Mouse (Mus musculus) left cerebral cortex, adult 2 months (tissue): Measurements from ENCODE around the gene Gm5136. TPM values are rescaled to one million over a fixed set of nuclear protein-coding genes. Genes with fewer than 3 reads are reported as not detected.

ENCODE experiments used
- DNase-seq, 2 experiments: peaks; one replicate each; pipeline ENCODE4 v3.0.0; 2021 to 2022; ENCODE audit warnings: low spot score in 2 of 2, mixed read lengths in 1 of 2; ENCODE audit errors: extremely low spot score in 1 of 2
- H3K27ac ChIP-seq: fragments of 200-600 bp; 2 replicates; pipeline ENCODE4 v1.8.1; 2022
- H3K4me3 ChIP-seq: fragments of 200-600 bp; 2 replicates; pipeline ENCODE4 v1.8.1; 2022
- CTCF ChIP-seq: fragments of 200-600 bp; IDR thresholded peaks from 2 replicates; pipeline ENCODE4 v1.8.1; 2022; ENCODE audit warnings: antibody characterized with exemption, mild to moderate bottlenecking, moderate library complexity
- intact Hi-C: fragments of 180-260 bp; cut with DNase I; formaldehyde crosslinking; loops from one replicate; pipeline ENCODE4 v1.15.1; 2025
- long read RNA-seq, 2 experiments: library from polyadenylated mRNA; stranded (forward); transcript quantifications; one replicate each; pipeline ENCODE4 v2.0.0; 2021; ENCODE audit warnings: borderline mapping rate in 2 of 2
- total RNA-seq, 2 experiments: library from RNA; stranded (reverse); gene quantifications; 2 replicates each; pipeline ENCODE4 v1.2.3; 2021

The Gm5136 gene
- total RNA-seq = 1 to 10 TPM; 3.2 to 4.0 TPM
- long read RNA-seq, experiment 1 = 0 reads
- long read RNA-seq, experiment 2 = 0 reads

- no peak for DNase-seq
- TF ChIP-seq CTCF = no peak
- intact Hi-C loops = no loop called here
- no peak within 1 kb of the TSS for H3K4me3 ChIP-seq
- no peak within 1 kb of the TSS; the same call in 1 of the 2 replicates for H3K27ac ChIP-seq
Observed at GRCm38 (mm10) chr10:108699946-108700345, at the start of gene Gm5136. Gene Gm5136 (minus strand): TSS chr10:108700160.

GRCm38 (mm10) chr10:108743759-108744158, 43.8 kb upstream of the Gm5136 start:
- intact Hi-C loops = no loop called here
- DNase-seq = no peak
- H3K4me3 ChIP-seq = no peak overlapping the region
- TF ChIP-seq CTCF = no peak
- peak overlapping the region; percentile 24; the same call in 1 of the 2 replicates for H3K27ac ChIP-seq

- Histone ChIP-seq H3K27ac (peak overlapping the region; percentile 48; the same call in 1 of the 2 replicates), H3K4me3 (no peak overlapping the region)
- no peak for DNase-seq
- peak; percentile 55 for TF ChIP-seq CTCF
- intact Hi-C loops = loop anchor here (10.0 kb wide), 1 partner anchor 761 kb away; no protein-coding TSS in a partner anchor
Observed at GRCm38 (mm10) chr10:108733982-108734381, 34.0 kb upstream of the Gm5136 start.

- DNase-seq = no peak
- H3K4me3 ChIP-seq = no peak overlapping the region
- intact Hi-C loops = loop anchor here (10.0 kb wide), 1 partner anchor 274 kb away; no protein-coding TSS in a partner anchor
- TF ChIP-seq CTCF = no peak
- peak overlapping the region; percentile 24; the same call in 1 of the 2 replicates for H3K27ac ChIP-seq
Observed at GRCm38 (mm10) chr10:108728961-108729360, 29.0 kb upstream of the Gm5136 start.

GRCm38 (mm10) chr10:108726391-108726790, 26.4 kb upstream of the Gm5136 start:
- DNase-seq = no peak
- Histone ChIP-seq H3K4me3 (no peak overlapping the region), H3K27ac (peak overlapping the region; percentile 47)
- intact Hi-C loops = loop anchor here (10.0 kb wide), 1 partner anchor 272 kb away; no protein-coding TSS in a partner anchor
- TF ChIP-seq CTCF = no peak

- TF ChIP-seq CTCF = no peak
- no peak overlapping the region for H3K4me3 ChIP-seq
- intact Hi-C loops = loop anchor here (10.0 kb wide), 1 partner anchor 270 kb away; no protein-coding TSS in a partner anchor
- H3K27ac ChIP-seq = peak overlapping the region; percentile 73; the same call in 1 of the 2 replicates
- no peak for DNase-seq
Observed at GRCm38 (mm10) chr10:108724878-108725277, 24.9 kb upstream of the Gm5136 start.

GRCm38 (mm10) chr10:108710514-108710913, 10.6 kb upstream of the Gm5136 start:
- Histone ChIP-seq H3K27ac (peak overlapping the region; percentile 40; the same call in 1 of the 2 replicates), H3K4me3 (no peak overlapping the region)
- DNase-seq = no peak
- intact Hi-C loops = no loop called here
- no peak for TF ChIP-seq CTCF

GRCm38 (mm10) chr10:108705658-108706057, 5.7 kb upstream of the Gm5136 start:
- TF ChIP-seq CTCF = no peak
- Histone ChIP-seq H3K4me3 (no peak overlapping the region), H3K27ac (no peak overlapping the region)
- DNase-seq = no peak
- intact Hi-C loops = no loop called here

- DNase-seq = no peak
- peak overlapping the region; percentile 63 for H3K27ac ChIP-seq
- intact Hi-C loops = no loop called here
- H3K4me3 ChIP-seq = no peak overlapping the region
- no peak for TF ChIP-seq CTCF
Observed at GRCm38 (mm10) chr10:108701361-108702128, 1.6 kb upstream of the Gm5136 start.

- peak overlapping the region; percentile 61 for H3K27ac ChIP-seq
- no peak for TF ChIP-seq CTCF
- DNase-seq = no peak
Observed at GRCm38 (mm10) chr10:108697062-108697461, 2.9 kb downstream of the Gm5136 start.

GRCm38 (mm10) chr10:108690954-108691353, 9.0 kb downstream of the Gm5136 start:
- intact Hi-C loops = no loop called here
- DNase-seq = no peak
- H3K4me3 ChIP-seq = no peak overlapping the region
- no peak for TF ChIP-seq CTCF
- peak overlapping the region; percentile 2 for H3K27ac ChIP-seq

More at GRCm38 (mm10) chr10:108697062-108697461, 2.9 kb downstream of the Gm5136 start:
- intact Hi-C loops = no loop called here
- no peak overlapping the region for H3K4me3 ChIP-seq

- Histone ChIP-seq H3K4me3 (no peak overlapping the region), H3K27ac (peak overlapping the region; percentile 77)
- intact Hi-C loops = loop anchor here (10.0 kb wide), 1 partner anchor 232 kb away; no protein-coding TSS in a partner anchor
- no peak for DNase-seq
- no peak for TF ChIP-seq CTCF
Observed at GRCm38 (mm10) chr10:108686696-108687095, 13.3 kb downstream of the Gm5136 start.
